Mouse (Mus musculus) bone marrow macrophage, adult 2 months (primary cell): ENCODE data around the gene Iah1.

Experiments used
- CTCF ChIP-seq: IDR thresholded peaks from 2 replicates; pipeline ENCODE4 v1.5.1; 2012; ENCODE audit warnings: low read depth, mild to moderate bottlenecking, low read length, moderate library complexity
- POLR2A ChIP-seq: IDR thresholded peaks from 2 replicates; pipeline ENCODE4 v1.6.1; 2012; ENCODE audit warnings: mild to moderate bottlenecking, low read depth, low read length, borderline replicate concordance

DNA sequence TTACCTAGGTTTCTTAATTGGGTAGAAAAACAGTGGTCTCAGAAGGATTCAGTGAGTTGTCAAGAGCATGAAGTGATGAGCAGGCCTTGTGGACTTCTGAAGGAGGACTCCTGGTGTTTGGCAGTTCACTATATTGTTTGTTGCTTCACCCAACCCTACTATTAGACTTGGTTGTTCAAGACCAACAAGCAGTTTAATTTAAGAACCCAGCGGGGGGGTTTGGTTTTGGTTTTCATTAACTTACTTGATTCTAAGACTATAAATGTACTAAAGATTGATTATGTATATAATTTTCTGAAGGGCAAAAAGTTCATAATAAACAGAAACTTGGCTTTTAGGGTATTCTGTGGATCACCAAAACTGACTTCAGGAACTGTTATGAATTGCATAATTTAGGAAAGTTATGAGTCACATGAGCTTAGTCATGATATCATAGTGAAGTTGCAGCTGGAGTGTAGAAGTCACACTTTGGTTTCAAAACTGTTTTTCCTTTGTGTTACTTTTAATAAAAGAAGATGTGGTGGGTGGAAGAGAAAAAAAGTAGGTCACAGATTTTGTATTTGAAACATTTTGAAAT is 53.9 kb downstream of the Iah1 start:
- TF ChIP-seq CTCF (no peak), POLR2A (no peak)
